Mouse (Mus musculus): ENCODE data around the gene Ptprh.

Gene Ptprh

GRCm38 (mm10) chr7:4502421-4503090 lies 101.3 kb downstream of the Ptprh start:
- peak; percentile 70 for DNase-seq (ENCODE audit: low read depth, low spot score)

GRCm38 (mm10) chr7:4501558-4502397 lies 102.1 kb downstream of the Ptprh start, which contains the start of gene Ppp1r12c:
Gene Ppp1r12c, minus strand, starts transcription at chr7:4501680.
- peak; percentile 88 for DNase-seq (ENCODE audit: low read depth, low spot score)

- no peak for DNase-seq (ENCODE audit: low read depth, low spot score)
These were observed 102.9 kb downstream of the Ptprh start for GRCm38 (mm10) chr7:4500892-4501471.

GRCm38 (mm10) chr7:4499034-4499433 lies 104.8 kb downstream of the Ptprh start:
- no peak for DNase-seq (ENCODE audit: low read depth, low spot score)
